Mouse (Mus musculus) fibroblast of lung, adult 2 months (primary cell): ENCODE data around the gene Hpn.

Source experiments
- DNase-seq: peaks from one replicate; pipeline ENCODE4 v3.0.0-alpha.2; 2011; ENCODE audit warnings: low read depth

Gene Hpn

GRCm38 (mm10) chr7:31110861-31111385 is 4.2 kb downstream of the Hpn start:
- DNase-seq = no peak

DNA sequence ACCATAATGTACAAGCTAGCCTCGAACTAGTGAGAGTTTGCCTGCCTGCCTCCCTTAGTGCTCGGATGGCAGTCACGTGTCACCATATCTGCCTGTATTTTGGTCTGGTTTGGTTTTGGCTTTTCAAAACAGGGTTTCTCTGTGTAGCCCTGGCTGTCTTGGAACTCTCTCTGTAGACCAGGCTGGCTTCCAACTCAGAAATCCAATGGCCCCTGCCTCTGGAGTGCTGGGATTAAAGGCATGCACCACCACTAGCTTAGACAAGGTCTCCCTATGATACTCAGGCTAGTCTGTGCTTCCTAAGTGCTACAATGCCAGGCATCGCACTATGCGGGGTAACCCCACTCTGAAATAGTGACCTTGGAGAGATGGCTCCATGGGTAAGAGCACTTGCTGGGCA is 5.3 kb downstream of the Hpn start:
- no peak for DNase-seq

DNA sequence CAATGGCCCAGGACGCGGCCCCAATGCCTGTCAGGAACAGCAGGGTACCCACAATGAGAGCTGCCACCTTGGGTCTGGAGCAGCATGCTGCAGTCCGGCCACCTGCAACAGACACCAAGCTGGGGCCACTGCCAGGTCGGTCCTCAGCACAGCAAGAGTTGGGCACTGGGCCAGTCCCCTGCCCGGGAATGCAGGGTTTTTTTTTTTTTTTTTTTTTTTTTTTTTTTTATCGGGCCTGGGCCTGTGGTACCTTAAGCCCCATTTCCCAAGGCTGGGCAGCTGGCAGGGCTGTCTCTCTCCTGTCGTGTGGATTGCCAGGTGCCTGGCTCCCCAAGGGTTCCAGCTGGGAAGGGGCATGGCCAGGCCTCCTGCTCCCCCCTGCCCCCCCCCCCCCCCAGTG is 6.0 kb downstream of the Hpn start:
- DNase-seq = no peak

DNA sequence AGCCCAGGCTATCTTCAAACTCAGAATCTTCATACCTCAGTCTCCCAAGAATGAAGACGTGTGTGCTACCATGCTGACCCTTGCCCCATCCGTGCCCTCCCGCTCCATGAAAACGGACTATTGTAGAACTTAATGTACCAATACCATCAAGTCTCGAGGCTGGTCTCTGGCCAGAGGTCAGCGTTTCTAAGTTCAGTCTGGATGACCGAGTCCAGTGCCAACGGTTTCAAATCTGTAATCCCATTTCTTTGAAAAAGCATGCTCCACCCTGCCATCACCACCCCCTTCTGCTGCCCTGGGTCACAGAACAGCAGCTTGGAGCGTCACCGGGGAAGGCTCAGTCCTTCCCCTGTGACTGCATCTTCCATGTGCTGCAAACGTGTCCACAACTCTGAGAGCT is 7.3 kb downstream of the Hpn start:
- no peak for DNase-seq

GRCm38 (mm10) chr7:31106166-31106565 is 8.9 kb downstream of the Hpn start:
- DNase-seq = no peak

DNA sequence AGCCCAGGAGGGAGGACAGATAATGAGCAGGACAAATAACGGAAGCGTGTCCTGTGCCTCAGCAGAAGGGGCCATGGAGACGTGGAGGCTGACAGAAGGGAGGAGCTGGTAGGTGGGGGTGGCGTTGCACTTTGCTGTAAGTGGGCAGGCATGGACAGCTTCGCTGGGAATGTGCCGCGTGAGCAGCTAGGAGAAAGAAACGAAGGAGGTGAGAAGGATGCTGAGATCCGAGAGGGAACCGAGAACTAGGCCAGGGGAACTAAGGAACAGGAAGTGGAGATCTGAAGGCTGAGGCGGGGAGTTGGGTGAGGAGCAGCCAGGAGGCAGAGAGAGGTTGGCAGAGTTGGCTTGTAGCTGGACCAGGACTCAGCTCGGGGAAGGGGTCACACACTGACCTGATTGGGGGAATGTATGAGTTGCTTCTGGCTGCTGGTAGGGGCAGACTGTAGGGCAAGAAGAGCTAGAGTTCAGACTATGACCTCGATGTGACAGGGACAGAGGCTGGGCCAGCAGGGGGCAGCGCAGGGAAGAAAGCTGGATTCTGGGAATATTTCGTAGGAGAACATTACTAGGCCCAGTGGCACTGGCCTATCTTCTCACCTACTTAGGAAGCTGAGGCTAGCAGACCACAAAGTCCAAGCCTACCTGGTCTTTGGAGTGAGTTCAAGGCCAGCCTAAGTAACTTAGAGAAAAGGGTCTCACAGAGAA is 9.9 kb downstream of the Hpn start:
- no peak for DNase-seq

GRCm38 (mm10) chr7:31100786-31101185 is 14.3 kb downstream of the Hpn start:
- DNase-seq = no peak

- no peak for DNase-seq
Measured at GRCm38 (mm10) chr7:31099612-31099982, 15.5 kb downstream of the Hpn start.

DNA sequence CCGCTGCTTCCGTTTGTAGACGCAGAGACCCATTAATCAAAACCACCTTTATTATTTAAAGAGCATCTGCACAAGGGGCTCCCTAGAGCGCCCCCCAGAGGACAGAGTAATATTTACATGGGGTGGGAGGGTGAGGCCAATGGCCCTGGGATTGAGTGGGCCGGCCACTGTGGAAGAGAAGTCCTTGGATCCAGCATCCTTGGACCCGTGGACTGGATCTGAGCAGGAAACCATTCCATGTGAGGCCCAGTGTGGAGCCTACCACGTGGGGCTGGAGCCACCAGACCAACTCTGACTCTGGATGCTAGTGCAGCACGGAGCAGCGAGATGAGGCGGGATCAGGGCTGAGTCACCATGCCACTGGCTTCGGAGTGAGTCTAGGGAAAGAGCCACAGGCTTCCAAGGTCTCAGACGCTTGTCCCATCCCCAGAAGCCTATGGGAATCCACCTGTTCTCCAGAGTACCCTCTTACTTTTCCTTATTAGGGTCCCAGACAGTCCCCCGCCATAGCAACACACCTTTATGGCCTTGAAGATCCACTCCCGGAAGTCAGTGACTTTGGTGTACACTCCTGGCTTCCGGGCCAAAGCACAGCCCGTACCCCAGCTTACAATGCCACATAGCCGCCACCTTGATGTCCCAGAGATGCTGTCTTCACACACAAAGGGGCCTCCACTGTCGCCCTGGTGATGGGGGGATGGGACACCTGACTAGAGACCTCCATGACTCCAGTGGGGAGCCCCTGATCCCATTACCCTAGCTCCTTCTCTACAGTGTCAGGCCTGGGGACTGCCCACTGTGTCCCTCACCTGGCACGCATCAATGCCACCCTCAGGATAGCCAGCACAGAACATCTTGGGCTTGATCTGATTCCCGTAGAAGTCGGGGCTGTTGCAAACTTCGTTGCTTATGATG is 16.1 kb downstream of the Hpn start:
- no peak for DNase-seq

DNA sequence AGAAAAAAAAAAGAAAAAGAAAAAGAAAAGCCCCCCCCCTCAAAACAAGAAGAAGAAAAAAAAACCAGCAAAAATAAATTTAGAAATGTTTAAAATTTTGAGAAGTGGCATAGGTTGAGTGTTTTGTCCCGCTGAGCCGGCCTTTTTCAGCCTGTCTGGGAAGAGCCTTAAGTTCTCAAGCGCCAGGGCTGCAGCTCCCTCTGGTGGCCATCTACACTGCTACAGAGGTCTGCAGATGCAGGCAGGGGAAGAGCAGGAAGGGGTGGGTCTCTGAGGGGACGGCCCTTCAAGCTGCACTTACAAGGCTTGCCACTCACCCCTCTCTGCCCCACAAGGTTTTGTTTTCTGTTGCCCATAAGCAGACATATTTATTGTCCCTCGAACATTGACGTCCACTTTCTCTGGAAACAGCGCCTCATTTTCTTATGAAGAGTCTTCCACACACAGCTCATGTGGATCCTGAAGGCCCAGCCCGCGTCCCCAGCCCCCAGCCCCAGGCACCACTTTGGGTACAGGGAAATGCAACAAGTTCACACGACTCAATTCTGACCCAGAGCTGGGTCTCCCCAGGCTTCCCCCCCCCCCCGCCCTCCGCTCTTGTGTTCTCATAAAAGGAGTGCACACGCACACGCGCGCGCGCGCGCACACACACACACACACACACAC is 17.4 kb downstream of the Hpn start:
- peak; percentile 86 for DNase-seq

GRCm38 (mm10) chr7:31096892-31097564 is 18.1 kb downstream of the Hpn start:
- no peak for DNase-seq

- no peak for DNase-seq
Measured at GRCm38 (mm10) chr7:31094774-31095501, 20.2 kb downstream of the Hpn start.

- no peak for DNase-seq
Measured at GRCm38 (mm10) chr7:31089721-31090120, 25.4 kb downstream of the Hpn start.

GRCm38 (mm10) chr7:31088206-31088605 is 26.9 kb downstream of the Hpn start:
- DNase-seq = no peak

DNA sequence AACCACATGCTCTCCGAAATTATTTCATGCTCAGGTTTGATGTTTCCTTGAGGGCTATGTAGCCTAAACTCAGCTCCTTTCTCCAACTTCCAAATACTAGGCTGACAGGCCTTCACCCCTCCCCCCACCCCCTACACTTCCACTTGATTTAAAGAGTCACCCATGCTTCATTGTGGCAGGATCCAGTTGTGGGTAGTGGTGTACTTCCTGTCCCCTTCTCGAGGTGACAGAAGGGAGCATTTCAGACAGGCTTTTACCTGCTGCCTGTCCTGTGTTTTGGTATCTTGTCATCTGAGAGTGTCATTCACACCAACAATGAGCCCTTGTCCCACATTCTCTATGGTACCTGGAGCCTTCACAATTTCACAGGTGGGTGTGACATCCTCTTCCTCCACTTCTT is 27.8 kb downstream of the Hpn start:
- DNase-seq = no peak

- no peak for DNase-seq
Measured at GRCm38 (mm10) chr7:31086175-31086755, 28.8 kb downstream of the Hpn start.

DNA sequence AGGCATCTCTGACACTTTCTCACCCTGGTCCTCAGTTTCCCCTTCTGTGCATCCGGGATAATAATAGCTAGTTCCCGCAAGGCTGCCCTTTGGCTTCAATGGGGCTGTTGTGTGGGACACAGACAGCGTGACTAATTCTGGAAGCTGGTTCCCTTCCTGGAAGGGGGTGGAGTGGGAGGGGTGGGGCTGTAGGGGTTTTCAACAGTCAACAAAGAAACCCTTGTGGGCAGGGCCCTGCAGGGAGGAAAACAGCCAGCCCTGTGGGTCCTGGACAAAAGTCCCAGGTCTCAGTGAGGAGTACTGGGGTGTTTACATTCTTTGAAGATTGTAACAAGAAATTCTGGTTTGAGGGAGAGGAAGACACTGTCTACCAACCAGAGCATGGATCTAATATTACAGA is 29.9 kb downstream of the Hpn start:
- DNase-seq = peak; percentile 94

DNA sequence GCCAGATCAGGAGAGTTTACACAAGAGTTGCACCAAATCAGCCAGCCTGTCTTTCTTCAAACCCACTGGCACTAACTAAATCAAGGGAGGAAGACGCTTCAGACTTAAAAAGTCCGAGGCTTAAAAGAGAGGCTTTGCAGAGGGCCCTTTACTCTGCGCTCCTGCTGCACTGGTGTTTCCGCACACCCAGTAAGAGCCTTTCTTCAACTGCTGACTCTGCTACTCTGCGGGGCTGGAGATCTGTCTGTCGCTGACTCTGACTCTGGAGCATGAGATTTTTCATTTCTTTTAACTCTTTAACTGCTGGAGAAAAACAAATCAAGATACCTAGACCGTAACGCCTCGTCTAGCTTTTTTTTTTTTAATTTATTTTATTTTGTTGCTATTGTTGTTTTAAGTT is 30.9 kb downstream of the Hpn start:
- DNase-seq = no peak

GRCm38 (mm10) chr7:31082831-31083588 is 32.1 kb downstream of the Hpn start:
- peak; percentile 92 for DNase-seq

DNA sequence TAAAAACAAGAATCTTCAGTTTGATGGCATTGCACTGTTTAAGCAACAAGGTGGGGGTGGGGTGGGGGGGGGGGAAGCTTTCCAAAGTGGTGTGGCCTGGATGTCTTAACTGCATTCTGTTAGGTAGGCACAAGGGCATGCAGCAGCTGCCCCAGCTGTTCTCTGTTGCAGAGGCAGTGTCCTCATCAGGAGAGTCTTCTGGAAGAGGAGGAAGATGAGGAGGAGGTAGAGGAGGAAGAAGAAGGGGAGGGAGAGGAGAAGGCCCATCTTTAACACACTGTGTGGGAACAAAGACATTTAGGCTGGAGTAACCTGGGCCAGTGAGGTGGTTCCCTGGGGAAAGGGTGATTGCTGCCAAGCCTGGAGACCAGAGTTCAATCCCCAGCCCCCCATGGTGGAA is 33.0 kb downstream of the Hpn start:
- no peak for DNase-seq
